Mouse (Mus musculus): ENCODE measurements around the gene Ushbp1.

DNA sequence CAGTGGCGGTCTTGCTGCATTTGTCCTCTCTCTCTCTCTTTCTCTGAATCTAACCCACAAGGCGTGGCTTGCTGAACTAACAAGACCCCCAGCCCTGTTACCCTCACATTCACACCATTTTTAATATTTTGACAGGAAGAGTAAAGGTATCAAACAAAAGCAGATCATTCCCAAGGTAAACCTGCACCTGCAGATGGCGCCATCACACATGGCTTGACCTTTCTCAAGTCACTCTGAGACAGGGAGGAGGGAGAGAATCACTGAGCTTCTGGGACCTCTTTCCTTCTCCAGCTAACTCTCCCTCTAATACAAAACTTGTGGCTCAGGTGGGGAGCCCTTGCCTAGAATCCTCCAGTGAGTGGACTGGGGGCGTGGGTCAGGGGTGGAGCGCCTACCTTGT, 55.0 kb downstream of the Ushbp1 start:
- TF ChIP-seq CTCF (IDR thresholded peaks at IDR 0.05; ENCODE audit: low read depth) (peak; percentile 60), EP300 (IDR thresholded peaks at IDR 0.05; ENCODE audit: low read depth) (no peak)

All from liver, embryonic 14.5 days (tissue).